25 mouse cellular contexts compared by ENCODE assay signal in the genomic region with DNA sequence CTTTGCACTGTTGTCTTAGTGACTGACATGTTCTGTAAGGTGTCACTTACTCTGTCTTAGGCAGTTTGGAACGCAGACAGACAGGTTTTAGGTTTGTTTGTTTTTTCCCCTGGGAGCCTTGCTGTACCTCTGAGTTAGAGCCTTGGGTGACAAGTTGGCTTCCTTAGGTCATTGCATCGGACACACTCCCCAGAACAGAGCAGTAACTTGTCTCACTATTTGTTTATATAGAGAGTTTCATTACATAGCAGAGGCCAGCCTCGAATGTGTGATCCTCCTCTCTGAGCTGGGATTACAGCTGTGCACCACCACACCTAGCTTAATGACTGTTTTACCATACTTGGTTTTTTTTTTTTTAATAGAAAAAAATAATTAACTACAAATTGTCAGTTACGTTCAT. TPM values are rescaled to one million over a fixed set of nuclear protein-coding genes. Genes with fewer than 3 reads are reported as not detected.
DNase-seq lines count a peak whose midpoint lies in the region; ATAC-seq lines count a peak whose summit lies in the region.
"Had no signal": no experiment of that assay in that cellular context is flagged by ENCODE, and none has a peak within 500 bp of the region (broad histone marks: within the 10 kb centered on the region; RNA-seq: fewer than 3 reads in every experiment).

No protein-coding gene starts in this region.

- H3K27ac ChIP-seq in embryonic facial prominence, embryonic 14.5 days (replicated peaks; ENCODE audit: low read depth, low read length) = no peak overlapping the region
- H3K27ac ChIP-seq in embryonic facial prominence, embryonic 10.5 days (replicated peaks) = no peak overlapping the region
- no peak overlapping the region for H3K27ac ChIP-seq in kidney, embryonic 16.5 days (ENCODE audit: low read length)
- peak overlapping the region; percentile 30; the same call in 1 of the 2 replicates for H3K27ac ChIP-seq in liver, embryonic 16.5 days (ENCODE audit: low read length)
- no peak overlapping the region for H3K27ac ChIP-seq in liver, embryonic 11.5 days (ENCODE audit: low read depth, low read length)
- H3K27ac ChIP-seq: embryonic facial prominence, embryonic 15.5 days; forebrain, embryonic 12.5 days; forebrain, embryonic 15.5 days; heart, embryonic 15.5 days; hindbrain, embryonic 14.5 days had no signal

- no peak overlapping the region for H3K4me2 ChIP-seq in embryonic facial prominence, embryonic 14.5 days (ENCODE audit: low read depth, low read length)
- no peak overlapping the region for H3K4me2 ChIP-seq in kidney, embryonic 16.5 days (replicated peaks; ENCODE audit: low read depth, low read length)
- no peak overlapping the region for H3K4me2 ChIP-seq in liver, embryonic 16.5 days (ENCODE audit: low read depth, low read length)
- no peak overlapping the region for H3K4me2 ChIP-seq in liver, embryonic 11.5 days
- H3K4me2 ChIP-seq: embryonic facial prominence, embryonic 15.5 days; forebrain, embryonic 12.5 days; forebrain, embryonic 15.5 days; heart, embryonic 12.5 days; heart, embryonic 15.5 days; hindbrain, embryonic 14.5 days had no signal

- WGBS in embryonic facial prominence, embryonic 14.5 days = 77% methylated on average over 4 of the region's 4 CpGs
- 79% methylated on average over 4 of the region's 4 CpGs for WGBS in embryonic facial prominence, embryonic 10.5 days
- WGBS in kidney, embryonic 16.5 days = 36% methylated on average over 4 of the region's 4 CpGs
- 67% methylated on average over 4 of the region's 4 CpGs for WGBS in liver, embryonic 16.5 days (ENCODE audit: insufficient replicate concordance)
- 83% methylated on average over 4 of the region's 4 CpGs for WGBS in liver, embryonic 11.5 days

- no peak overlapping the region for H3K9ac ChIP-seq in embryonic facial prominence, embryonic 14.5 days (ENCODE audit: low read depth, low read length)
- H3K9ac ChIP-seq in kidney, embryonic 16.5 days (replicated peaks; ENCODE audit: low read length) = no peak overlapping the region
- H3K9ac ChIP-seq in liver, embryonic 16.5 days (ENCODE audit: low read depth, low read length) = no peak overlapping the region
- H3K9ac ChIP-seq in liver, embryonic 11.5 days (ENCODE audit: low read depth, low read length) = no peak overlapping the region
- H3K9ac ChIP-seq: embryonic facial prominence, embryonic 15.5 days; forebrain, embryonic 12.5 days; forebrain, embryonic 15.5 days; heart, embryonic 12.5 days; heart, embryonic 15.5 days; hindbrain, embryonic 14.5 days had no signal

- no peaks in the 10 kb centered on the region for H3K4me1 ChIP-seq in embryonic facial prominence, embryonic 14.5 days (ENCODE audit: control insufficient read depth, insufficient read depth, low read length)
- H3K4me1 ChIP-seq in embryonic facial prominence, embryonic 10.5 days = no peaks in the 10 kb centered on the region
- H3K4me1 ChIP-seq in kidney, embryonic 16.5 days (ENCODE audit: insufficient read depth, low read length) = no peaks in the 10 kb centered on the region
- H3K4me1 ChIP-seq in liver, embryonic 16.5 days (ENCODE audit: control insufficient read depth, low read depth, low read length) = peaks cover 5% of the 10 kb centered on the region
- H3K4me1 ChIP-seq in liver, embryonic 11.5 days (replicated peaks; ENCODE audit: control insufficient read depth, insufficient read depth, low read length) = peaks cover 3% of the 10 kb centered on the region; the same call in 1 of the 2 replicates
- H3K4me1 ChIP-seq: embryonic facial prominence, embryonic 15.5 days; forebrain, embryonic 12.5 days; forebrain, embryonic 15.5 days had no signal

- H3K36me3 ChIP-seq in embryonic facial prominence, embryonic 14.5 days (ENCODE audit: control insufficient read depth, insufficient read depth, low read length) = peaks cover 84% of the 10 kb centered on the region
- H3K36me3 ChIP-seq in embryonic facial prominence, embryonic 10.5 days (replicated peaks) = peaks cover 90% of the 10 kb centered on the region
- H3K36me3 ChIP-seq in kidney, embryonic 16.5 days (ENCODE audit: insufficient read depth, low read length) = peaks cover 54% of the 10 kb centered on the region
- peaks cover 8% of the 10 kb centered on the region for H3K36me3 ChIP-seq in liver, embryonic 16.5 days (ENCODE audit: control insufficient read depth, insufficient read depth)
- H3K36me3 ChIP-seq in liver, embryonic 11.5 days (ENCODE audit: control insufficient read depth, insufficient read depth, low read length) = peaks cover 20% of the 10 kb centered on the region

- no peak overlapping the region for H3K4me3 ChIP-seq in embryonic facial prominence, embryonic 14.5 days (ENCODE audit: low read depth, low read length)
- no peak overlapping the region for H3K4me3 ChIP-seq in embryonic facial prominence, embryonic 10.5 days
- H3K4me3 ChIP-seq in kidney, embryonic 16.5 days (ENCODE audit: low read length) = no peak overlapping the region
- H3K4me3 ChIP-seq in liver, embryonic 16.5 days (ENCODE audit: low read depth, low read length) = no peak overlapping the region
- H3K4me3 ChIP-seq in liver, embryonic 11.5 days (ENCODE audit: low read depth, low read length) = no peak overlapping the region
- H3K4me3 ChIP-seq: embryonic facial prominence, embryonic 15.5 days; forebrain, embryonic 12.5 days; forebrain, embryonic 15.5 days; heart, embryonic 12.5 days; heart, embryonic 15.5 days had no signal

- H3K27me3 ChIP-seq in embryonic facial prominence, embryonic 14.5 days (replicated peaks; ENCODE audit: control insufficient read depth, insufficient read depth, low read length) = no peaks in the 10 kb centered on the region
- no peaks in the 10 kb centered on the region for H3K27me3 ChIP-seq in embryonic facial prominence, embryonic 10.5 days (replicated peaks; ENCODE audit: low read depth, poor library complexity, severe bottlenecking)
- H3K27me3 ChIP-seq in kidney, embryonic 16.5 days (ENCODE audit: insufficient read depth, low read length) = no peaks in the 10 kb centered on the region
- no peaks in the 10 kb centered on the region for H3K27me3 ChIP-seq in liver, embryonic 16.5 days (ENCODE audit: control insufficient read depth, insufficient read depth, low read depth, low read length)
- no peaks in the 10 kb centered on the region for H3K27me3 ChIP-seq in liver, embryonic 11.5 days (replicated peaks; ENCODE audit: control insufficient read depth, insufficient read depth, low read length)
- H3K27me3 ChIP-seq: embryonic facial prominence, embryonic 15.5 days; forebrain, embryonic 12.5 days; forebrain, embryonic 15.5 days; heart, embryonic 12.5 days; heart, embryonic 15.5 days had no signal

- H3K9me3 ChIP-seq in embryonic facial prominence, embryonic 14.5 days (ENCODE audit: control insufficient read depth, low read length) = no peaks in the 10 kb centered on the region
- no peaks in the 10 kb centered on the region for H3K9me3 ChIP-seq in embryonic facial prominence, embryonic 10.5 days
- H3K9me3 ChIP-seq in kidney, embryonic 16.5 days (ENCODE audit: low read length) = no peaks in the 10 kb centered on the region
- H3K9me3 ChIP-seq in liver, embryonic 16.5 days (replicated peaks; ENCODE audit: control insufficient read depth, low read length) = no peaks in the 10 kb centered on the region
- no peaks in the 10 kb centered on the region for H3K9me3 ChIP-seq in liver, embryonic 11.5 days (ENCODE audit: control insufficient read depth, low read length)
- H3K9me3 ChIP-seq: embryonic facial prominence, embryonic 15.5 days; forebrain, embryonic 12.5 days; forebrain, embryonic 15.5 days; heart, embryonic 12.5 days; heart, embryonic 15.5 days had no signal

- peak; percentile 45 for DNase-seq in embryonic facial prominence, embryonic 14.5 days (ENCODE audit: low spot score)
- DNase-seq in embryonic facial prominence, embryonic 10.5 days (ENCODE audit: low spot score) = no peak
- no peak for DNase-seq in kidney, postnatal 25 days
- no peak for DNase-seq in liver, embryonic 11.5 days (ENCODE audit: low spot score)
- no peak for DNase-seq in ovary, postnatal 14 days (ENCODE audit: low spot score)
- DNase-seq: adrenal gland, adult 8-10 months; adrenal gland, postnatal 25 days; cerebellum, adult 11-12 months; cerebellum, adult 8-10 months; cerebellum, postnatal 10 days; cerebellum, postnatal 36 days; embryo, embryonic 11 days; gastrocnemius, postnatal 25 days; heart, adult 18-20 months; heart, postnatal 10 days; heart, postnatal 4 days had no signal

- no peak for ATAC-seq in embryonic facial prominence, embryonic 14.5 days (ENCODE audit: low read depth)
- ATAC-seq in kidney, embryonic 16.5 days (ENCODE audit: low FRiP score, low TSS enrichment) = 0 out of 2 replicates have a peak, but pooled peaks have one; percentile 49
- no peak for ATAC-seq in liver, embryonic 16.5 days (ENCODE audit: low read depth)
- ATAC-seq in liver, embryonic 11.5 days (replicated peaks; ENCODE audit: low FRiP score) = no peak
- ATAC-seq: activated CD4-positive, CD25-positive, alpha-beta regulatory T cell, adult 4 months; forebrain, embryonic 15.5 days had no signal

RNA-seq across cellular contexts. Expression of a gene that starts 16.0 kb away (rescaled TPM):
- polyA plus RNA-seq in embryonic facial prominence, embryonic 14.5 days (2014; fragmentation: Nextera tagmentation; extraction: Ambion mirVana) = 0.73 and 2.2 TPM in 2 replicates
- 0.46 and 0.59 TPM in 2 replicates for polyA plus RNA-seq in embryonic facial prominence, embryonic 10.5 days (2016; fragmentation: Nextera tagmentation; extraction: Ambion mirVana)
- 2.8 and 3.6 TPM in 2 replicates for polyA plus RNA-seq in kidney, embryonic 16.5 days (2015; fragmentation: Nextera tagmentation; extraction: Ambion mirVana)
- 1.7 and 1.9 TPM in 2 replicates for polyA plus RNA-seq in liver, embryonic 16.5 days (2015; fragmentation: Nextera tagmentation; extraction: Ambion mirVana)
- polyA plus RNA-seq in liver, embryonic 11.5 days (2014; fragmentation: Nextera tagmentation; extraction: Ambion mirVana) = 1.9 TPM in 2 replicates
- polyA plus RNA-seq: activated CD4-positive, CD25-positive, alpha-beta regulatory T cell, adult 4 months had no signal

RNA-seq across cellular contexts. Expression of a gene that starts 57.8 kb away (rescaled TPM):
- polyA plus RNA-seq in embryonic facial prominence, embryonic 14.5 days (2014; fragmentation: Nextera tagmentation; extraction: Ambion mirVana) = 127 and 137 TPM in 2 replicates
- polyA plus RNA-seq in embryonic facial prominence, embryonic 10.5 days (2016; fragmentation: Nextera tagmentation; extraction: Ambion mirVana) = 203 and 207 TPM in 2 replicates
- 190 and 196 TPM in 2 replicates for polyA plus RNA-seq in kidney, embryonic 16.5 days (2015; fragmentation: Nextera tagmentation; extraction: Ambion mirVana)
- 37.5 and 41.1 TPM in 2 replicates for polyA plus RNA-seq in liver, embryonic 16.5 days (2015; fragmentation: Nextera tagmentation; extraction: Ambion mirVana)
- polyA plus RNA-seq in liver, embryonic 11.5 days (2014; fragmentation: Nextera tagmentation; extraction: Ambion mirVana) = 107 and 116 TPM in 2 replicates
